Mouse (Mus musculus) bone marrow, adult 2 months (tissue): ENCODE results near the gene Tmsb10.

Experiments used
- CTCF ChIP-seq: fragments of 200-500 bp; IDR thresholded peaks from 2 replicates; pipeline ENCODE4 v1.5.1; 2011; ENCODE audit warnings: low read length, control low read depth; ENCODE audit not compliant: control insufficient read depth, insufficient read depth
- POLR2A ChIP-seq: fragments of 200-500 bp; IDR thresholded peaks from 2 replicates; pipeline ENCODE4 v1.6.1; 2011; ENCODE audit warnings: low read depth, mild to moderate bottlenecking, control low read depth, low read length, borderline replicate concordance; ENCODE audit not compliant: control insufficient read depth

DNA sequence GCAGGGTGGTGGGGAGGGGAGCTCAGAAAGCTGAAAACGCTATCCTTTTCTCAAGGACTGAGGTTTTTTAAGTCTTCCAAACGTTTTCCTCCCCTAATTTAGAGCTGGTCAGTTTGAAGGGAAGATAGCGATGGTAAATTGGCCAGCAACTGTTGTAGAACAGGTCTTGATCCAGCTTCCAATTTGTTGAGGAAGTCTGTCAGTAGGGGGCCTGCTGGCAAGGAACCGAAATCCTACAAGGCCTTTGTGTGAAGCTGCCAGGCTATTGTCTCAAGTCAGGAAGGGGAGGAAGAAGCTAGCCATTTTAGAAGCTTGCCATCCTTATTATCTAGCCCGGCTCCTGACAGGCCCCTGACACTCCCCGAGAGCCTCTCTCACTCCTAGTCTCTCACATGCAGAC lies 10.6 kb downstream of the Tmsb10 start:
- TF ChIP-seq CTCF (no peak), POLR2A (no peak)
